Mouse (Mus musculus): ENCODE measurements around the gene Zfp652.
"Not testable (repeated sequence)": the region's sequence is repeated elsewhere in the genome, so short reads cannot be mapped to it uniquely, and the experiment has no call there.

The Zfp652 gene

DNA sequence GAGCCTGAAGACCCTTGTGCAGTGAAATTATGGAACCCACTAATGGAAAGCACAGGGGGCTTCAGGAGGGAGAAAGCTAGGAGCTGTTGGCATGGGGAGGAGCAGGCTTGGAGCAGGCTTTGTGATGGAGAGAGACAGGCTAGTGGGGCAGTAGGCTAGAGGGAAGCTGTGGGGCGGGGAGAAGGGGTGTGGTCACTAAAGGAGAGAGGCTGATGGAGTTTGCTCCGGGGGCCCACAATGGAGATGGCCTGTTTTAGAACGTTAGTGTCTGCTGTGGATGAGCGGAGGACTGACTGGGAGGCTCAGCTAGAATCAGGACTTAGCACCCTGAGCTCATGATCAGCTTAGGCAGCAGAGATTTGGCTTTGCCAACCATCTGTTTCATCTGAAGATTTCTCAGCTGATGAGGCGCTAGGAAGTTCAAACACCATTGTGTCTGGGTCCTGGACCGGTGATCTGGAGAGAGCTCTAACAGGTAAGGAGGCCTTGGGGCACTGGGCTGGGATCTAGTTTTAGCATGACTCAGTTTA, 131.0 kb downstream of the Zfp652 start:
- no peak for DNase-seq (ENCODE audit: extremely low read depth, low read depth, low spot score)

DNA sequence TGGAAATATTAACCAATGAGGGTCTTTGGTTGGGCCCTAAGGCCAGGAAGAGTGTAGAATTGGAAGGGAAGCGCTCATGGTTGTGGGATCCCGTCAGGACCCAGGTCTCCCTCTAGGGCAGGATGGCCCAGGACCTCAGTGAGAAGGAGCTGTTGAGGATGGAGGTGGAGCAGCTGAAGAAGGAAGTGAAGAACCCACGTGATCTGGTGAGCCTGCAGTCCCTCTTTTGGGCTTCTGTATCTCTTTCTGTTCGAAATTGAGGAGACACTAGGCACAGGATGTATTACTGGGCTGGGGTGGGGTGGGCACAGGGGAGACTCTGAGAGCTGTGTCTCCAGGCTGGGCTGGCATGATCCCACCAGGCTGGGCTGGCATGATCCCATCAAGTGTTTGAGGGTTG, 132.5 kb downstream of the Zfp652 start:
- no peak for DNase-seq (ENCODE audit: extremely low read depth, low read depth, low spot score)

DNA sequence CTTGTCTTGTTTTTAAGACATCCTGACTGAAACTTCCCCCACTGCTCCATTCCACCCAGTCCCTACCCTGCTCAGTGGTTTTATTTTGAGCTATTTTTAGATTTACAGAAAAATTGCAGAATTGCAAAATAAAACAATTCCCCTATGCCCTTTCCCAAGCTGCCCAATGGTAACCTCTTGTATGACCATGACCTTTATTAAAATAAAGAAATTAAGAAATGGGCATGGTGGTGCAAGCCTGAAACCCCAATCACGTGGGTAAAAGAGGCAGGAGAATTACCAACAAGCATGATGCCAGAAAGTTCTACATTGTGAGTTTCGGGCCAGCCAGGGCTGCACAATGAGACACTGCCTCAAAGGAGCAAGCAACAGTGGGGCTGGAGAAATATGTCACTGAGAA, 138.4 kb downstream of the Zfp652 start:
- DNase-seq (ENCODE audit: extremely low read depth, low read depth, low spot score) = no peak

DNA sequence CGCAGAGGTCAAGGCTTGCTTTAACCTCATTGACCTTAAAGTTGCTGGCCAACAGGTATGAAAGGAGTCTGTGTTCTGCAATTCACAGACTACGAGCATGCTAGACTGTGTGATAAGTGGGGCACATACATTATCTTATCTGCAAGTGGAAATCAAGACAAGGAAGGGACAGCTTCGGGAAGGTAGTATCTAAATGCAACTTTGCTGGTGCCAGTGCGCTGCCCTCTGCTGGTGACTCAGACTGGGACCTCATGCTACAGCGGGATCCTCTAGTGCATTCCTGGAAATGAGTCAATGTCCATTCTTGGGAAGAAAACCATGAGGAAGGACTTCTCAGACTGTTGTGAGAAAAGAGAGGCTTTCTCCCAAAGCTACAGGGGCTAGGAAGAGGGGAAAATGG, 141.2 kb downstream of the Zfp652 start:
- DNase-seq (ENCODE audit: extremely low read depth, low read depth, low spot score) = no peak

DNA sequence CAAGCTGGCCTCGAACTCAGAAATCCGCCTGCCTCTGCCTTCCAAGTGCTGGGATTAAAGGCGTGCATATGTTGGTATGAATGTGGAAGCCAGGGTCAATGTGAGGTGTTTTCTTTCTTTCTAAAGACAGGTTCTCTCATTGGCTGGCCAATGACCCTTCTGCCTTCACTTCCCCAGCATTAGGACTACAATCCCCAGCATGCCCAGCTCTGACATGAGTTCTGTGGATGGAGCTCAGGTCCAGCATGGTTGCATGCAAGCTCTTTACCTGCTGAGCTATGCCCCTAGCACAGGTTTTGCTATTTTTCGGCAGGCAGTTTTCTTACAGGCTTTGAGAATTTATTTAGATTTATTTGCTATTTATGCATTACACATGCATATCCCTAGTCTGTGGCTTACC, 144.8 kb downstream of the Zfp652 start:
- no peak for DNase-seq (ENCODE audit: extremely low read depth, low read depth, low spot score)

DNA sequence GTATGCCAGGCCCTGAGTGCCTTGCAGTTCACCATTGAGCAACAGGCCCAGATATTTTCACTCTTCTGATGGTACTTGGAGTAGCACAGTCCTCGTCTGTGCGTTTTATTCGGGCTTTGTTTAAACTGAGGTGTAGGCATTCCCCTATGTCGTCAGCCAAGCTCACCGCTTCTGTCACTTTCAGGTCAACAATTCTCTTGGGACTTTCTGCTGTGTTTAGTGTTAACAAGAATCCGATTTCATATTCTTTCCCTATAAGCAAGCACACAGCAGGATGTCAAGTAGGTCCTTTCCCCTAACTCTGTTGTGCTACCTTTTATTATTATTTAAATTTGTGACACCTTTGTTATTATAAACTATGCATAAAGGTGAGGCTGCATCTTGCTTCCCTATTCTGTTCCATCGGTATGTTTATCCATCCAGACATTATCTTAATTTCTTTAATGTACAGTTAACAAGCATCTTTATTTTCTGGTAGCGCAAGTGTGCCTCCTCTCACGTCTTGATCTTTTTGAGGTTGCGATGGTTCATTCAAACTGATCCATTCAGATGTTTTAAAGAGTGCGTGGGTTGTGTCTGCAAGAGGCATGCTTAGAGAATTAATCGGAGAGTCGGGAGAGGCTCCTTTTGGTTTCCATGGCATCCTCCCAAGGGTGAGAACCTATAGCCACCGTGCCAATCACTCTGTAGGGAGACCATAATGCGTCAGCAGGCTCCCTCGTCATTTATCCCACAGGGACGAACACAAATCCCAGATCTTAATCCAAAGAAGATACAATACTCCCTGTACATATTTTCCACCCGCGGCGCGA, 145.4 kb downstream of the Zfp652 start:
- DNase-seq (ENCODE audit: extremely low read depth, low read depth, low spot score) = no peak

DNA sequence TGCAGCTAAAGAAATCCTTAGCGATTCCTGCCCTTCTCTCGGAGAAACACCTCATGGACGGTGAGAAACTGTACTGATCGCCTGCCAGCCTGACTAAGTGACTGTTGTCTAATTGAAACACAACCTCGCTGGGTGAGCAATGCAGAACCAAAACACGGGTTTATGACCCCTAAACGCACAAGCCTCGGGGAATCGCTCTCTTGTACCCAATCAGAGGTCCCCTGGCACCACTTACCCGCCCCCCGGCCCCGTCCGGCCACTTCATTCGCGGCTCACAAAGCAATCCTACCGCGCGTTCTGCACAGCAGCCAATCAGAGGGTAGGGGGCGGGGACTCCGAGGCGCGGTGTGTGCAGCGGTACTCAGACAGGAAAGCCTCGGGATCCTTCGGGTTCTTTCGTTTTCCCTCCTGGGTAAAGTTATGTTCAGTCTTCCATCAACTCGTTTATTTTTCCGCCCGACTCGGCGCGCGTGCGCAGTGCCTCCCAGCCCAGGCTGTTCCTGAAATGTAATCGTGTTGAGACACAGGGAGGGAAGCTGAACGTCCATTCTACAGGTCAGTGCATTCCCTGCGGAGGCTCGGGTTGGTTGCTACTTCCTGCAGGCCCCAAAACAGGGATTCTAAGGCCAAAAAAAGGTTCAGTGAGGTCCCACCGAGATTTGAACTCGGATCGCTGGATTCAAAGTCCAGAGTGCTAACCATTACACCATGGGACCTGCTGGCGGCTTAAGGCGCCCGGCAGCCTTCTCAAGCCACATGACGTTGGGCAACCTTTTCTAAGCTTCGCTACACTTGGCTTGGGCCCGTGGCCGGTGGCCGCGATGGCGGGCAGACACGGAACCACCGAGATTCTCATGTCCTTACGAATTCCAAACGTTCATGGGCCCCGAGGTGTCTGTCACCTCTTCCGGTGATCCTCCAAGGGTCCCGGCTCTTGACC, 146.3 kb downstream of the Zfp652 start:
- DNase-seq (ENCODE audit: extremely low read depth, low read depth, low spot score) = peak; percentile 77

DNA sequence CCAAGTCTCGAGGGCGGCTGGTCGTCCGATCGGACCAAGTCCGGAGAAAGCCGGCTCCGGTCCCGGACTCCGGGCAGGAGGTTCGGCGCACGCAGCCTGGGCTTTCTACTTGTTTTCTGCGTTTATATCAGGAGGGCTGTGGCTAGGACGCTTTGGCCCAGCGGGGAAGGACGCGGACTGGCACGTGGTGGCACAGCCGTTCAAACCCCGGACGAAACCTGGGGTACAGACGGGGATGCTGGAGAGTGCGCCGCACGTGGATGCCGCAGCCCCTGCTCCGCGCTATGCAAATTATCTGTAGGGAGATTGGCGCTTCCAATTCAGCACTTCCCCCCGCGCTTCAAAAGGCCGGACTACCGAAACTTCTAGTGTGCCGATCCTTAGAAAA, 147.0 kb downstream of the Zfp652 start:
- no peak for DNase-seq (ENCODE audit: extremely low read depth, low read depth, low spot score)

DNA sequence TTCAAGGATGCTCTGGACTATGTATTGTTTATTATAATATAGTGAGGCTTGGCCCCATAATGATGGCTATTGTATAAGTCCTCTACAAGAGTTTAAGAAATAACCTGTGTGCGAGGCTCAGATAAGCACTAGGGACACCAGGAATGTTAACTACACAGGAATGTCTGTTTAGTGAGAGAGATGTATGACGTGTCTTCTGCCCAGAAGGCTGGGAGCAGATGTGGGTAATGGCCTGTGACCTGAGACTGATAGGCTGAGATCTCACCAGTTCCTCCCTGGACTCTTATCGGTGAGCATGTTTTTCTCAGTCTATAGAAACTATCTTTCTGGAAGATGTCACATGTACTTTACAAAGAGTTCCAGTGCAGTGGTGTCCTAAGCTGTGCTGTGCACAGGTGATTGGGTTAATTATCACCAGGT, 147.6 kb downstream of the Zfp652 start:
- no peak for DNase-seq (ENCODE audit: extremely low read depth, low read depth, low spot score)

DNA sequence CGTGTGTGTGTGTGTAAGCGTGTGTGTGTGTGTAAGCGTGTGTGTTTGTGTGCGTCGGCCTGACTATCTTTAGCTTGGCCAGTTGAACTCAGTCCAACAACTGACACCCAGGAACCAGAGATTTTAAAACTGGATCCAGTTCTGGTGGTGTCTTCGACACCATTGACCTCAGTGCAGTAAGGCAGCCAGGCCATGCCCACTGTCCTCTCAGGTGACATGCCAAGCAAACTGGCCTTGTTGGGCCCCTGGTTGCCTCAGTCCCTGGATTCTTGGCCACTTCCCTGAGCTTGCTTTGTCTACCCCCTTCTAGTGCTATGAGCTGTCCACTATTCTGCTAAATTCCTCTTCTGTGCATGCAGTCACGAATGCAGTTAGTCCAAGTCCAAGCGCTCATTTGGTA, 148.9 kb downstream of the Zfp652 start:
- no peak for DNase-seq (ENCODE audit: extremely low read depth, low read depth, low spot score)

DNA sequence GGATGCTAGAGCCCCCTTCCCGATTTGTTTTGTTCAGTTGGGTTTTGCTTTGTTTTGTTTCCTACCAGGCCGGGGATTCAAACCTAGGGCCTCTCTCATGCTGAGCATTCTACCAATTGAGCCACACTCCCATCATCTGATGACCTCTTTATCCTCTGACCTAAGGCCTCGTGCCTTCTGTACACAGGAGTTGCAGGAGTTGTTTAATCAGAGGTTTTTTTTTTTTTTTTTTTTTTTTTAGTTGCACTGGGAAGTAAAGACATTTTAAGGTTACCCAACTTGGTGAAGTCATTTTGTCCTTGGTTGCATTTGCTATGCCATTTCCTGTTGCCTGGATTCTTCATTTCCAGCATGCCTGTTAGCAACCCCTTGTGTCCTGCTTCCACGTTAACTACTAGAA, 157.0 kb downstream of the Zfp652 start:
- DNase-seq (ENCODE audit: extremely low read depth, low read depth, low spot score) = no peak

DNA sequence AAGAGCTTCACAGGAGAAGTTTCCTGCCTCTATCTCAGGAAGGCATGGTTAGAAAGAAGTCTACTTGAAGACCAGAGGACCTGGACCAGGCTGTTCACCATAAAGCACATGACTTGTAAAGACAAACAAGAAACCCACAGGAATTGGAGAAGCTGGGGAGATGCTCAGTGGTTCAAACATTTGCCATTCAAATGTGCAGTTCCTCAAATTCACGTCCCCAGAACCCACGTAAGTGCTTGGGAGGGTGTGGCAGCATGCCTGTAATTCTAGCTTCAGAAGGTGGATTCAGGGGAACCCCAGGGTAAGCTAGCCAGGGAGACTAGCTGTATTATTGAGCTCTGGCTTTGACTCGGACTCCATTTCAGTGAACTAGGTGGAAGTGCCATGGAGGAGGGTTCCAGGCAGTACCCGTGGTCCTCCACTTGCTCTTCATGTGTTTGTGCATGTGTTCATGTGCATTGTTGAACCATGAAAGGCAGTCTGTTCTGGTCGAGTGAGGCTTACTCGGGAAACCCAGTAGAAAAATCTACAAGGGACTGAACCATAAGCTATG, 157.5 kb downstream of the Zfp652 start:
- DNase-seq (ENCODE audit: extremely low read depth, low read depth, low spot score) = no peak

DNA sequence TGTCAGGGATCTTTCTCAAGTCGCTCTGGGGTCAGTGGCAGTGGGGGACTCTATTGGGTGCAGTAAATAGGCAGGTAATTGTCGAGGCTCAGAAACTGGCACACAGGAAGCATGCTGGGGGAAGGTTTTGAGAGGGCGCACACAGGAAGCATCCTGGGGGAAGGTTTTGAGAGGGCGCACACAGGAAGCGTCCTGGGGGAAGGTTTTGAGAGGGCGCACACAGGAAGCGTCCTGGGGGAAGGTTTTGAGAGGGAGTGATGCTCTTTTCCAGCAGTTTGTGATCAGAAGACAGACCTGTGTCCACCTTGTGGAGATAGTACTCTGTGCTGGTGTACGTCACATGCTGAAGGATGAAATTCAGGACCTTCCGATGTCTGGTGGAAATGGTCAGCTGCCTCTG, 163.3 kb downstream of the Zfp652 start:
- no peak for DNase-seq (ENCODE audit: extremely low read depth, low read depth, low spot score)

DNA sequence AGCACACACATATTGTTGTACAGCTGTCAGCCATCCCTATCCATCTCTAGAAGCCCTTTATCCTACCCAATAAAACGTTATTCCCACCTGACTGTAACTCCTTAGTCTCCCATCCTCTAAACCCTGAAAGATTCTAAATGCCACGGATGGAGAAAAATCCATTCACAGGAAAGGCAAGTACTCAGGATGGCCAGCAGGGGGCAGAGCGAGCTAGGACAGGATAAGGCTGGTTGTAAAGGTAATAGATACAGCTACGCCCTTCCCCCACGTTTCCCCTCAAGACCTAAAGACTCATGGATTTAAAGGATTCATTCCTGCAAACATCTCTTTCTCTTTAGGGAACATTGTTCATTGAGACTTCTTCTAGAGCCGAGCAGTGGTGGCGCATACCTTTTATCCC, 163.8 kb downstream of the Zfp652 start:
- DNase-seq (ENCODE audit: extremely low read depth, low read depth, low spot score) = no peak

DNA sequence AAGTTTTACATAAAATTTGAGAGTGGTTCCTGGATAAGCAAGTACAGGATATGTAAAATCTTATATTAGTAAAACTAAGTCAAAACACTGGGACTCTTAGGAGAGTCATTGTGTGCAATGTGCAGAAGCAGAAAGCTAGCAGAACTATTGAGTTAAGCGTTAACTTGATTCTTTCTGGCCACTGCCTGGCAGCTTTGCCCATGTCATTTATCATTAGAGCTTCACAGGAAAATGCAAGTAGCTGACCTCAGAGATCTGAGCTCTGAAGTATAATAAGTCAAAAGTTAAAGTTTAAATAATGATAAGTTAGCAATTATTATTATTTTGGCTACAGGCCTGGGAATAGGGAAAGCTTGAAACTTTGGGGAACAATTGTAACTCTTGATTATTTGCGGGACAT, 167.4 kb downstream of the Zfp652 start:
- DNase-seq (ENCODE audit: extremely low read depth, low read depth, low spot score) = not testable (repeated sequence)
